Mouse (Mus musculus) liver, postnatal 0 days (tissue): ENCODE measurements around the gene Rgcc.

ENCODE experiments used
- CTCF ChIP-seq: sonication (generic); IDR thresholded peaks from 2 replicates; pipeline ENCODE4 v1.5.1; 2016; ENCODE audit warnings: antibody characterized with exemption, low read depth
- EP300 ChIP-seq: IDR thresholded peaks from 2 replicates; pipeline ENCODE4 v1.6.1; 2016; ENCODE audit warnings: antibody characterized with exemption, low read depth, mild to moderate bottlenecking

GRCm38 (mm10) chr14:79255786-79256185 lies 45.7 kb downstream of the Rgcc start:
- no peak for TF ChIP-seq CTCF
- no peak for TF ChIP-seq EP300
